Mouse (Mus musculus) common myeloid progenitor, adult 5-6 weeks (primary cell): ENCODE measurements around the gene Gm49383. TPM values are rescaled to one million over a fixed set of nuclear protein-coding genes. Genes with fewer than 3 reads are reported as not detected.

Source experiments
- ATAC-seq: replicated peaks from 2 replicates; pipeline ENCODE4 v1.8.0; 2016; ENCODE audit warnings: low read depth, mild to moderate bottlenecking, moderate TSS enrichment, inconsistent platforms; ENCODE audit not compliant: poor library complexity, severe bottlenecking
- total RNA-seq: library from RNA; stranded (forward); fragments of 200-1000, 187-1606 nt; gene quantifications from 2 replicates; pipeline ENCODE4 v1.2.3, GENCODE M21; 2017

Gene Gm49383
- total RNA-seq, 1 experiment from 2014 or later: 49.1 TPM

GRCm38 (mm10) chr12:69204052-69204833 lies 7.3 kb upstream of the Gm49383 start, which contains the start of gene Gm49384:
Gene Gm49384 (minus strand): TSS chr12:69204267.
- no peak for ATAC-seq

- no peak for ATAC-seq
Measured at GRCm38 (mm10) chr12:69198985-69199384, 2.1 kb upstream of the Gm49383 start.

- ATAC-seq: peak; percentile 45
Measured at GRCm38 (mm10) chr12:69198164-69198535, 1.2 kb upstream of the Gm49383 start, which contains the start of gene Dnaaf2. Gene Dnaaf2 (minus strand): TSS chr12:69198429.

GRCm38 (mm10) chr12:69197378-69198163 lies 667 bp upstream of the Gm49383 start:
- ATAC-seq: peak; percentile 57

- ATAC-seq: no peak
Measured at GRCm38 (mm10) chr12:69192637-69193036, 4.3 kb downstream of the Gm49383 start.

- no peak for ATAC-seq
Measured at GRCm38 (mm10) chr12:69191396-69191795, 5.5 kb downstream of the Gm49383 start.

- peak; percentile 71 for ATAC-seq
Measured at GRCm38 (mm10) chr12:69190522-69190921, 6.4 kb downstream of the Gm49383 start.

- no peak for ATAC-seq
Measured at GRCm38 (mm10) chr12:69190074-69190473, 6.8 kb downstream of the Gm49383 start.

- ATAC-seq: no peak
Measured at GRCm38 (mm10) chr12:69186811-69187471, 10.0 kb downstream of the Gm49383 start.

- ATAC-seq: no peak
Measured at GRCm38 (mm10) chr12:69185371-69185770, 11.5 kb downstream of the Gm49383 start.

- ATAC-seq: peak; percentile 47
Measured at GRCm38 (mm10) chr12:69184342-69185295, 12.3 kb downstream of the Gm49383 start.

- ATAC-seq: peak; percentile 93
Measured at GRCm38 (mm10) chr12:69183583-69184308, 13.2 kb downstream of the Gm49383 start, which contains the start of the genes Rpl36al and Mgat2. Gene Rpl36al (minus strand): TSS chr12:69184083. Gene Mgat2 (plus strand): TSS chr12:69184157.

- no peak for ATAC-seq
Measured at GRCm38 (mm10) chr12:69181800-69182199, 15.1 kb downstream of the Gm49383 start.

- no peak for ATAC-seq
Measured at GRCm38 (mm10) chr12:69179371-69179770, 17.5 kb downstream of the Gm49383 start.

- no peak for ATAC-seq
Measured at GRCm38 (mm10) chr12:69177526-69177925, 19.4 kb downstream of the Gm49383 start.

- no peak for ATAC-seq
Measured at GRCm38 (mm10) chr12:69175975-69176374, 20.9 kb downstream of the Gm49383 start.

- ATAC-seq: no peak
Measured at GRCm38 (mm10) chr12:69171307-69171706, 25.6 kb downstream of the Gm49383 start.

GRCm38 (mm10) chr12:69168461-69169106 lies 28.3 kb downstream of the Gm49383 start, which contains the start of gene Lrr1:
Gene Lrr1 (plus strand): TSS chr12:69168814.
- peak; percentile 91 for ATAC-seq
